Mouse (Mus musculus) spleen, adult 2 months (tissue): ENCODE results near the gene Cnppd1. TPM values are rescaled to one million over a fixed set of nuclear protein-coding genes. Genes with fewer than 3 reads are reported as not detected.
A peak's percentile ranks its signal among the peaks of the same experiment; 100 is the strongest.

Experiments used
- DNase-seq, 2 experiments: peaks; one replicate each; pipeline versions ENCODE4 v3.0.0 to v3.0.0-alpha.2; 2012 to 2021; ENCODE audit warnings: low spot score in 2 of 2, low read depth in 1 of 2
- H3K27ac ChIP-seq: fragments of 200-500 bp; 2 replicates; pipeline ENCODE4 v1.5.1; 2012; ENCODE audit warnings: low read length, inconsistent platforms; ENCODE audit not compliant: insufficient read depth
- H3K27me3 ChIP-seq: fragments of 200-500 bp; 2 replicates; pipeline ENCODE4 v1.6.1; 2012; ENCODE audit warnings: mild to moderate bottlenecking, moderate library complexity, low read length, inconsistent platforms; ENCODE audit not compliant: control insufficient read depth, insufficient read depth
- H3K36me3 ChIP-seq: fragments of 200-500 bp; 2 replicates; pipeline ENCODE4 v1.6.1; 2012; ENCODE audit warnings: mild to moderate bottlenecking, low read length, inconsistent platforms; ENCODE audit not compliant: control insufficient read depth, insufficient read depth
- H3K4me1 ChIP-seq: fragments of 200-500 bp; 2 replicates; pipeline ENCODE4 v1.6.1; 2011; ENCODE audit warnings: inconsistent platforms; ENCODE audit not compliant: control insufficient read depth, insufficient read depth, insufficient read length
- H3K4me3 ChIP-seq: fragments of 200-500 bp; 2 replicates; pipeline ENCODE4 v1.5.1; 2011; ENCODE audit warnings: mild to moderate bottlenecking, inconsistent platforms; ENCODE audit not compliant: insufficient read depth, insufficient read length; ENCODE audit errors: extremely low read depth
- CTCF ChIP-seq: fragments of 200-500 bp; IDR thresholded peaks from 2 replicates; pipeline ENCODE4 v1.5.1; 2011; ENCODE audit warnings: mild to moderate bottlenecking, inconsistent platforms; ENCODE audit not compliant: insufficient read depth, insufficient read length, insufficient replicate concordance; ENCODE audit errors: extremely low read depth
- POLR2A ChIP-seq: fragments of 200-500 bp; IDR thresholded peaks from 2 replicates; pipeline ENCODE4 v1.6.1; 2011; ENCODE audit warnings: low read depth, low read length, inconsistent platforms
- WGBS: fragments of 180-500 bp; shearing (Covaris S2); methylation state at CpG from one replicate; pipeline ENCODE4 v1.1.7; 2018; 5-methylcytosine and 5-hydroxymethylcytosine counted together
- polyA plus RNA-seq: library from polyadenylated mRNA; depleted of rRNA; stranded (reverse); fragments of >200 nt; gene quantifications from 2 replicates; pipeline ENCODE4 v1.2.3, GENCODE M21; 2012; rRNA removed

The Cnppd1 gene
- polyA plus RNA-seq, 1 experiment, result 59.3 TPM

- no peaks in the 10 kb centered on the region for H3K27me3 ChIP-seq
- TF ChIP-seq POLR2A (no peak), CTCF (no peak)
- no peaks in the 10 kb centered on the region for H3K4me1 ChIP-seq
- no peak within 1 kb of the TSS for H3K27ac ChIP-seq
- no peak within 1 kb of the TSS for H3K4me3 ChIP-seq
- DNase-seq, result no peak
- WGBS, result 67% methylated on average over 12 of the region's 12 CpGs
- H3K36me3 ChIP-seq, result peaks cover 25% of the 10 kb centered on the region
Observed at GRCm38 (mm10) chr1:75133421-75134207, 8.9 kb downstream of the Cnppd1 start, which contains the start of gene Slc23a3. TSS of gene Slc23a3 (minus strand) at chr1:75133890.

GRCm38 (mm10) chr1:75128641-75129040 lies 13.9 kb downstream of the Cnppd1 start:
- Histone ChIP-seq H3K36me3 (no peaks in the 10 kb centered on the region), H3K27me3 (no peaks in the 10 kb centered on the region), H3K4me1 (peaks cover 3% of the 10 kb centered on the region; the same call in 1 of the 2 replicates), H3K27ac (no peak overlapping the region), H3K4me3 (no peak overlapping the region)
- TF ChIP-seq POLR2A (no peak), CTCF (no peak)
- no peak for DNase-seq
- WGBS, result 85% methylated on average over 3 of the region's 3 CpGs

GRCm38 (mm10) chr1:75125418-75125817 lies 17.1 kb downstream of the Cnppd1 start:
- TF ChIP-seq CTCF (no peak), POLR2A (no peak)
- 38% methylated on average over 5 of the region's 5 CpGs for WGBS
- DNase-seq, result no peak
- Histone ChIP-seq H3K27ac (peak overlapping the region; percentile 27; the same call in 1 of the 2 replicates), H3K27me3 (no peaks in the 10 kb centered on the region), H3K4me3 (no peak overlapping the region; the same call in 1 of the 2 replicates), H3K4me1 (peaks cover 3% of the 10 kb centered on the region; the same call in 1 of the 2 replicates), H3K36me3 (no peaks in the 10 kb centered on the region)

- H3K4me1 ChIP-seq, result peaks cover 3% of the 10 kb centered on the region; the same call in 1 of the 2 replicates
- peak; percentile 48 for TF ChIP-seq POLR2A
- TF ChIP-seq CTCF, result peak; percentile 89
- 1% methylated on average over 56 of the region's 56 CpGs for WGBS
Observed at GRCm38 (mm10) chr1:75124346-75125321, 17.9 kb downstream of the Cnppd1 start, which contains the start of gene Nhej1. TSS of gene Nhej1 (minus strand) at chr1:75125200.

GRCm38 (mm10) chr1:75122211-75122610 lies 20.3 kb downstream of the Cnppd1 start:
- Histone ChIP-seq H3K36me3 (no peaks in the 10 kb centered on the region), H3K4me3 (no peak overlapping the region), H3K27me3 (no peaks in the 10 kb centered on the region), H3K4me1 (peaks cover 3% of the 10 kb centered on the region; the same call in 1 of the 2 replicates), H3K27ac (no peak overlapping the region)
- TF ChIP-seq POLR2A, result no peak
- 84% methylated on average over 3 of the region's 3 CpGs for WGBS
- DNase-seq, result peak in 1 of 2 experiments; percentile 36

More at GRCm38 (mm10) chr1:75124346-75125321, 17.9 kb downstream of the Cnppd1 start, which contains the start of gene Nhej1:
- Histone ChIP-seq H3K4me3 (peak within 1 kb of the TSS; percentile 93), H3K36me3 (no peaks in the 10 kb centered on the region), H3K27ac (peak within 1 kb of the TSS; percentile 100), H3K27me3 (no peaks in the 10 kb centered on the region)
- DNase-seq, result peak; percentile 90 to 95

Other genes starting within 250 kb of the Cnppd1 start
- not detected in 2 replicates for gene Cryba2, start 249.6 kb downstream of the Cnppd1 start, polyA plus RNA-seq
- not detected in 2 replicates for gene Cfap65, start 207.1 kb downstream of the Cnppd1 start, polyA plus RNA-seq
- gene Ihh, start 191.0 kb downstream of the Cnppd1 start, polyA plus RNA-seq, result 0.18 and 0.26 TPM in 2 replicates
- 1.3 TPM in 2 replicates for gene Nhej1, start 17.5 kb downstream of the Cnppd1 start, polyA plus RNA-seq
- gene Slc23a3, start 8.8 kb downstream of the Cnppd1 start, polyA plus RNA-seq, result 0.30 and 0.50 TPM in 2 replicates
- gene Retreg2, start 67 bp upstream of the Cnppd1 start, polyA plus RNA-seq, result 88.2 and 101 TPM in 2 replicates
- gene Zfand2b, start 25.9 kb upstream of the Cnppd1 start, polyA plus RNA-seq, result 47.7 and 53.2 TPM in 2 replicates
- gene Abcb6, start 37.7 kb upstream of the Cnppd1 start, polyA plus RNA-seq, result 14.0 and 15.7 TPM in 2 replicates
- 15.5 and 15.9 TPM in 2 replicates for gene Ankzf1, start 49.4 kb upstream of the Cnppd1 start, polyA plus RNA-seq
- gene Atg9a, start 49.5 kb upstream of the Cnppd1 start, polyA plus RNA-seq, result 34.5 and 40.8 TPM in 2 replicates
- 5.3 and 5.7 TPM in 2 replicates for gene Glb1l, start 68.1 kb upstream of the Cnppd1 start, polyA plus RNA-seq
- 121 and 131 TPM in 2 replicates for gene Stk16, start 68.1 kb upstream of the Cnppd1 start, polyA plus RNA-seq
- gene Tuba4a, start 77.2 kb upstream of the Cnppd1 start, polyA plus RNA-seq, result 123 and 132 TPM in 2 replicates
- 0.19 TPM in 1 of 2 replicates, not detected in the other for gene A630095N17Rik, start 89.4 kb upstream of the Cnppd1 start, polyA plus RNA-seq
- gene Dnajb2, start 93.7 kb upstream of the Cnppd1 start, polyA plus RNA-seq, result 32.6 and 45.8 TPM in 2 replicates
- 0.22 and 0.35 TPM in 2 replicates for gene Ptprn, start 121.8 kb upstream of the Cnppd1 start, polyA plus RNA-seq
- 0.18 TPM in 1 of 2 replicates, not detected in the other for gene Resp18, start 135.7 kb upstream of the Cnppd1 start, polyA plus RNA-seq
- 76.1 and 81.0 TPM in 2 replicates for gene Dnpep, start 175.3 kb upstream of the Cnppd1 start, polyA plus RNA-seq
- gene Des, start 217.6 kb upstream of the Cnppd1 start, polyA plus RNA-seq, result 40.5 and 49.3 TPM in 2 replicates
- 14.3 and 21.2 TPM in 2 replicates for gene Speg, start 232.6 kb upstream of the Cnppd1 start, polyA plus RNA-seq